Mouse (Mus musculus) ES-Bruce4 (cell line): ENCODE measurements around the gene Bbs2. TPM values are rescaled to one million over a fixed set of nuclear protein-coding genes. Genes with fewer than 3 reads are reported as not detected.
A peak's percentile ranks its signal among the peaks of the same experiment; 100 is the strongest.

ENCODE experiments used
- H3K27ac ChIP-seq: 2 replicates; pipeline ENCODE4 v1.5.1; 2012; ENCODE audit warnings: low read length, inconsistent platforms; ENCODE audit not compliant: insufficient read depth
- H3K27me3 ChIP-seq: 2 replicates; pipeline ENCODE4 v1.6.1; 2012; ENCODE audit warnings: mild to moderate bottlenecking, low read length, inconsistent platforms; ENCODE audit not compliant: control insufficient read depth, poor library complexity, insufficient read depth, severe bottlenecking
- H3K36me3 ChIP-seq: 2 replicates; pipeline ENCODE4 v1.6.1; 2012; ENCODE audit warnings: inconsistent platforms, mild to moderate bottlenecking, low read length, moderate library complexity; ENCODE audit not compliant: control insufficient read depth, poor library complexity, insufficient read depth, severe bottlenecking
- H3K4me1 ChIP-seq: one replicate; pipeline ENCODE4 v1.8.1; 2011; ENCODE audit warnings: low read length; ENCODE audit not compliant: control insufficient read depth, insufficient read depth
- H3K4me3 ChIP-seq: 2 replicates; pipeline ENCODE4 v1.5.1; 2011; ENCODE audit warnings: low read depth, mild to moderate bottlenecking, low read length
- H3K9ac ChIP-seq: 2 replicates; pipeline ENCODE4 v1.6.1; 2012; ENCODE audit warnings: low read depth, mild to moderate bottlenecking, inconsistent platforms; ENCODE audit not compliant: poor library complexity, severe bottlenecking
- H3K9me3 ChIP-seq: replicated peaks from 2 replicates; pipeline ENCODE4 v1.6.1; 2012; ENCODE audit warnings: mild to moderate bottlenecking, low read length, inconsistent platforms; ENCODE audit not compliant: control insufficient read depth, poor library complexity, insufficient read depth, severe bottlenecking
- CTCF ChIP-seq: IDR thresholded peaks from one replicate; pipeline ENCODE4 v1.8.1; 2011; ENCODE audit warnings: low read depth, low read length
- EP300 ChIP-seq: IDR thresholded peaks from 2 replicates; pipeline ENCODE4 v1.6.1; 2011; ENCODE audit warnings: low read depth, low read length; ENCODE audit not compliant: insufficient read depth
- POLR2A ChIP-seq: IDR thresholded peaks from one replicate; pipeline ENCODE4 v1.8.1; 2011; ENCODE audit warnings: low read length; ENCODE audit not compliant: insufficient read depth
- polyA plus RNA-seq: library from polyadenylated mRNA; stranded (reverse); fragments of >200 nt; gene quantifications from 2 replicates; pipeline ENCODE4 v1.2.4, GENCODE M21; 2011; ENCODE audit warnings: low read depth; ENCODE audit not compliant: missing spikeins, insufficient read depth, insufficient read length

Gene Bbs2
- polyA plus RNA-seq, 1 experiment = 19.3 TPM

DNA sequence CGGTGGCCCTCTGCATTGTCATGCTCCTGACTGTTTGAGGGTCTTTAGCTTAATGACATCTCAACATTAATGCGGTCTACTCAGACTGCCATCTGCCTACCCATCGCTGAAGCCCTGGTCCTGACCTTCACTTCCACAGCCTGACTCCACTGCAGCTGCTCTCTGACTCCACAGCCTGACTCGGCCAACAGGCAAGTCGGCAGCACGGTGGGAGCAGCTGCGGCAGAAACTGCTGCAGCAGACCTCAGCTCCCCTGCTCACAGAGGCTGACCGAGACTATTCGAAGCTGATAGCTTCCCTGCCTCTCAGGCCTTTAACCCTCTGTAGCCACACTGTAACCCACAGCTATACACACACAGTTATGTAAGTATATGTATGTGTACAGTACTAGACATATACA, 10.8 kb downstream of the Bbs2 start:
- Histone ChIP-seq H3K36me3 (no peaks in the 10 kb centered on the region), H3K27me3 (no peaks in the 10 kb centered on the region), H3K4me1 (peaks cover 2% of the 10 kb centered on the region), H3K9me3 (no peaks in the 10 kb centered on the region), H3K4me3 (no peak overlapping the region), H3K9ac (no peak overlapping the region), H3K27ac (no peak overlapping the region)
- no peak for TF ChIP-seq POLR2A
- TF ChIP-seq EP300 = no peak
- no peak for TF ChIP-seq CTCF

DNA sequence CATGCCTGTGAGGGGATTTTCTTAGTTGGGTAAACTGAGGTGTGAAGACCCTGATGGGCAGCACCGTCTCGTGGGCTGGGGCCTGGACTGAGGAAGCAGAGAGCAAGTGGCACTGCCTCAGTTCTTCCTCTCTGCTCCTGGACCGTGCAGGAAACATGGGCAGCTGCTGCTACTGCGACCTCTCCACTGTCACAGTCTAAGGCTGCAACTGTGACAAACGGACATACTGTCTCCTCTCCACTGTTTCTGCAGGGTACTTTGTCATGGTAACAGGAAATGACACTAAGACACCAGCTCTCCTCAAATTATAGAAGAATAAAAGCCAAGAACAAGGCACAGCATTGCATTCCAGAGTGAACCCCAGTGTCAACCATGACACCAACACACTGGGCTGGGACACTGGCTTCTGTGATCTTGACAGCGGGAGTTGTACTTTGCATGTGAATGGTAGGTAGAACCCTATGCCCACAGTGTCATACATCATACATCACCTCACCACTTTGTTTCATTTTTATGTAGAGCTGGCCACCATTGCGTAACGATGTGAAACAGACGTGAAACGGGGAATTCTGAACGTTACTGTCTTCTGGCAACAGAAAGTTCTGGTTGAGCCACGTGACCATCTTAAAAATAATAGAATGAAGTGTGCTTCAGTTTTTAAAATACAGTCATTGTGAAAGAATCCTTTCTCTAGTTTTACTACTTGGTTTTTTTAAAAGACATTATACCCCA, 22.1 kb downstream of the Bbs2 start:
- Histone ChIP-seq H3K4me3 (no peak overlapping the region), H3K9me3 (no peaks in the 10 kb centered on the region), H3K27me3 (no peaks in the 10 kb centered on the region), H3K27ac (no peak overlapping the region), H3K4me1 (no peaks in the 10 kb centered on the region), H3K36me3 (no peaks in the 10 kb centered on the region), H3K9ac (no peak overlapping the region)
- TF ChIP-seq EP300 = no peak
- no peak for TF ChIP-seq CTCF
- TF ChIP-seq POLR2A = no peak

GRCm38 (mm10) chr8:94068793-94069192, 29.9 kb downstream of the Bbs2 start:
- Histone ChIP-seq H3K9me3 (no peaks in the 10 kb centered on the region), H3K9ac (no peak overlapping the region; the same call in 1 of the 2 replicates), H3K4me3 (no peak overlapping the region), H3K4me1 (peaks cover 2% of the 10 kb centered on the region), H3K36me3 (peaks cover 7% of the 10 kb centered on the region), H3K27me3 (no peaks in the 10 kb centered on the region), H3K27ac (peak overlapping the region; percentile 72)
- TF ChIP-seq EP300 = no peak
- TF ChIP-seq POLR2A = no peak
- no peak for TF ChIP-seq CTCF

- Histone ChIP-seq H3K36me3 (peaks cover 15% of the 10 kb centered on the region), H3K9ac (no peak overlapping the region), H3K4me1 (peaks cover 2% of the 10 kb centered on the region), H3K27ac (no peak overlapping the region), H3K4me3 (no peak overlapping the region), H3K27me3 (no peaks in the 10 kb centered on the region), H3K9me3 (no peaks in the 10 kb centered on the region)
- TF ChIP-seq POLR2A (no peak), CTCF (no peak), EP300 (no peak)
These were observed 32.4 kb downstream of the Bbs2 start for GRCm38 (mm10) chr8:94066121-94066863.

DNA sequence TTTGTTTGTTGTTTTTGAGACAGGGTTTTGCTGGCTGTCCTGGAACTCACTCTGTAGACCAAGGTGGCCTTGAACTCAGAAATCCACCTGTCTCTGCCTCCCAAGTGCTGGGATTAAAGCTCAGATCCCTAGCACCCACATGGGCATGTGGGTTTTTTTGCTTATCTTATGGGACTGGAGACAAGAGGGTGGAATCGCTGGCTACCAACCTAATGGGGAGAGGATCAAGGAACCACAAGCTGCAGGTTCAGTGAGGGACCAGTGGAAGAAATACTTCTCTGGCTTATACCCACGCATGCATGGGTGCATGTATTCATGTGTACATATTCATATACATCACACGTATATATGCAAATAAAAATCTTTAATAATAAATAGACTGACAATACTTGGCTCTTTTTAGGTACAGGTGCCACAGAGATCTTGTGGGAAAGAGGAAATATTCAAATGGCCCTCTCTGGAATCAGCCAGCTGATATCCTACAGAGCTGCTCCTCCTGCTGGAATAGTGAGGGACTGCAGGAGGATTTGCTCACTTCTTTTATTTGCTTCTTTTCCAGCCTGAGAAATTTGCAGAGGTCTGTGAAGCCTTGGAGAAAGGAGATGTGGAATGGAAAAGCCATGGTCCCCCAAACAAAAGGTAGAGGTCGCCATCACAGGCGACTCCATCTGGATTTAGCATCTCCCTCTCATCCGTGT, 41.4 kb downstream of the Bbs2 start:
- Histone ChIP-seq H3K27ac (no peak overlapping the region), H3K4me1 (no peaks in the 10 kb centered on the region), H3K27me3 (no peaks in the 10 kb centered on the region), H3K4me3 (no peak overlapping the region), H3K9ac (no peak overlapping the region), H3K9me3 (no peaks in the 10 kb centered on the region), H3K36me3 (peaks cover 22% of the 10 kb centered on the region)
- TF ChIP-seq POLR2A = no peak
- TF ChIP-seq CTCF = no peak
- no peak for TF ChIP-seq EP300

GRCm38 (mm10) chr8:94052696-94053095, 46.0 kb downstream of the Bbs2 start:
- Histone ChIP-seq H3K27ac (no peak overlapping the region), H3K4me3 (no peak overlapping the region), H3K27me3 (no peaks in the 10 kb centered on the region), H3K9ac (no peak overlapping the region), H3K4me1 (no peaks in the 10 kb centered on the region), H3K9me3 (no peaks in the 10 kb centered on the region), H3K36me3 (peaks cover 25% of the 10 kb centered on the region)
- no peak for TF ChIP-seq POLR2A
- TF ChIP-seq CTCF = no peak
- no peak for TF ChIP-seq EP300
